Mouse (Mus musculus) embryonic facial prominence, embryonic 13.5 days (tissue): ENCODE measurements around the gene Gpr180. TPM values are rescaled to one million over a fixed set of nuclear protein-coding genes. Genes with fewer than 3 reads are reported as not detected.

Source experiments
- ATAC-seq: fragments of 200-750 bp; cut with Nextera tagmentation; 2 replicates; pipeline ENCODE4 v1.8.0; 2017; ENCODE audit warnings: low read depth; ENCODE audit not compliant: insufficient number of reproducible peaks, insufficient read depth, low FRiP score, low TSS enrichment
- H3K27ac ChIP-seq: fragments of 300-500 bp; sonication (generic); 2 replicates; pipeline ENCODE4 v1.5.1; 2015; ENCODE audit warnings: moderate library complexity, mild to moderate bottlenecking, inconsistent platforms
- H3K27me3 ChIP-seq: fragments of 300-500 bp; sonication (generic); 2 replicates; pipeline ENCODE4 v1.6.1; 2015; ENCODE audit warnings: mild to moderate bottlenecking, inconsistent platforms
- H3K36me3 ChIP-seq: fragments of 300-500 bp; sonication (generic); 2 replicates; pipeline ENCODE4 v1.6.1; 2015; ENCODE audit warnings: mild to moderate bottlenecking, inconsistent platforms
- H3K4me1 ChIP-seq: fragments of 300-500 bp; sonication (generic); 2 replicates; pipeline ENCODE4 v1.6.1; 2015; ENCODE audit warnings: inconsistent platforms
- H3K4me2 ChIP-seq: fragments of 300-500 bp; sonication (generic); 2 replicates; pipeline ENCODE4 v1.6.1; 2015; ENCODE audit warnings: moderate library complexity, mild to moderate bottlenecking, inconsistent platforms
- H3K4me3 ChIP-seq: fragments of 300-500 bp; sonication (generic); 2 replicates; pipeline ENCODE4 v1.5.1; 2015; ENCODE audit warnings: mild to moderate bottlenecking, inconsistent platforms
- H3K9ac ChIP-seq: fragments of 300-500 bp; sonication (generic); 2 replicates; pipeline ENCODE4 v1.6.1; 2015; ENCODE audit warnings: mild to moderate bottlenecking, inconsistent platforms
- H3K9me3 ChIP-seq: fragments of 300-500 bp; sonication (generic); 2 replicates; pipeline ENCODE4 v1.6.1; 2016; ENCODE audit warnings: inconsistent platforms
- WGBS: fragments of 180-500 bp; shearing (Covaris S2); methylation state at CpG from one replicate; pipeline ENCODE4 v1.1.7; 2015; ENCODE audit warnings: mixed read lengths; 5-methylcytosine and 5-hydroxymethylcytosine counted together
- polyA plus RNA-seq: library from polyadenylated mRNA; unstranded; fragments of >200 nt; fragmentation: Nextera tagmentation; extraction: Ambion mirVana; gene quantifications from 2 replicates; pipeline ENCODE4 v1.2.1, GENCODE M21; 2015

Gpr180 gene
- polyA plus RNA-seq, 1 experiment from 2014 or later, result 63.7 TPM

DNA sequence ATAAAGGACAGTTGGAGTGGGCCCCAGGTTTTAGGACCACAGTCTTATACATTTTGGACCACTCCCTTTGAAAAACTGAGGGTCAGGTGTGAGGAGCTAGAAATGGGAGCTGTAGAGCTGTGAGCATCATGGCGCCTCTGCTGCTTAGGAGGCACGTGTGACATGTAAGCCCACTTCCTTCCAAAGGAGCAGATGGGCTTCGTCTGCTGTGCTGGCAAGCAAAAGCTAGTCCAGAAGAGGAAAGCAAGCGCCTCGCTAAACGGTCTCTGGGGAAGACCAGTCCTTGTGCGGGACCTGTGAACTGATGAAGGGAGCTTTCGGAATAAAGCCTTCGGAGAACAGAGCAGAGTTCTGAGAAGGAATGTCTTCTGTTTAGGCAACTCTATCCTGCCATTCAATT, 54.5 kb downstream of the Gpr180 start:
- WGBS, result 89% methylated on average over 9 of the region's 9 CpGs
- Histone ChIP-seq H3K9ac (no peak overlapping the region), H3K4me3 (no peak overlapping the region), H3K36me3 (no peaks in the 10 kb centered on the region), H3K27me3 (peaks cover 44% of the 10 kb centered on the region), H3K27ac (no peak overlapping the region), H3K9me3 (no peaks in the 10 kb centered on the region), H3K4me2 (no peak overlapping the region), H3K4me1 (0 out of 2 replicates have a peak, but pooled peaks cover 2% of the 10 kb centered on the region)
- ATAC-seq, result no peak

GRCm38 (mm10) chr14:118193001-118193628, 56.2 kb downstream of the Gpr180 start:
- Histone ChIP-seq H3K27ac (no peak overlapping the region), H3K36me3 (no peaks in the 10 kb centered on the region), H3K9me3 (no peaks in the 10 kb centered on the region), H3K27me3 (peaks cover 57% of the 10 kb centered on the region), H3K9ac (no peak overlapping the region), H3K4me1 (0 out of 2 replicates have a peak, but pooled peaks cover 2% of the 10 kb centered on the region), H3K4me2 (no peak overlapping the region), H3K4me3 (no peak overlapping the region)
- ATAC-seq, result no peak
- WGBS, result 38% methylated on average over 10 of the region's 10 CpGs

- 36% methylated on average over 10 of the region's 10 CpGs for WGBS
- Histone ChIP-seq H3K27me3 (peaks cover 57% of the 10 kb centered on the region), H3K4me1 (0 out of 2 replicates have a peak, but pooled peaks cover 2% of the 10 kb centered on the region), H3K9ac (no peak overlapping the region), H3K27ac (no peak overlapping the region), H3K4me2 (no peak overlapping the region), H3K9me3 (no peaks in the 10 kb centered on the region), H3K36me3 (no peaks in the 10 kb centered on the region), H3K4me3 (no peak overlapping the region)
- ATAC-seq, result no peak
Observed at GRCm38 (mm10) chr14:118193663-118194062, 56.7 kb downstream of the Gpr180 start.

GRCm38 (mm10) chr14:118194219-118194914, 57.4 kb downstream of the Gpr180 start:
- Histone ChIP-seq H3K27ac (no peak overlapping the region), H3K4me1 (0 out of 2 replicates have a peak, but pooled peaks cover 2% of the 10 kb centered on the region), H3K27me3 (peaks cover 57% of the 10 kb centered on the region), H3K9ac (no peak overlapping the region), H3K36me3 (no peaks in the 10 kb centered on the region), H3K9me3 (no peaks in the 10 kb centered on the region), H3K4me3 (no peak overlapping the region), H3K4me2 (no peak overlapping the region)
- ATAC-seq, result no peak
- 63% methylated on average over 13 of the region's 13 CpGs for WGBS

DNA sequence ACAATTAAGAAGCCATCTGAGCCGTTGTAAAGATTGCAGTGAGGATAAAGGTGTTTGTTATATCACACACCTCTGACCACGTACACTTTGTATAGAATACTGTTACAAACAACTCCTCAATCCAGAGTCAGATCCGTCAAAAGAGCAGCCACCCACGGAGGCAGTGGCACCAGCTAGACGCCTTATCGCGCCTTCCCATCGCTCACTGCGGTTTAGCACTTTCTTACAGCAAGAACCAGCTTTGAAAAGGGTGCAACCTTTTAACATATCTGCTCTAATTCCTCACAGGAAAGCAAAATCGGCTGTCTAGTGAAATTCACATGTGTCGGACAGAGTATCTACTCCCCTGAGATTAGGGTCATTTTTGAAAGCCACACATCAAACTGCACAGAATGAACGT, 60.1 kb downstream of the Gpr180 start:
- WGBS, result 71% methylated on average over 12 of the region's 12 CpGs
- no peak overlapping the region for H3K4me3 ChIP-seq
- H3K4me2 ChIP-seq, result no peak overlapping the region
- ATAC-seq, result no peak
- H3K27ac ChIP-seq, result no peak overlapping the region
- no peak overlapping the region for H3K9ac ChIP-seq
- no peaks in the 10 kb centered on the region for H3K9me3 ChIP-seq
- H3K27me3 ChIP-seq, result peaks cover 50% of the 10 kb centered on the region
- H3K36me3 ChIP-seq, result no peaks in the 10 kb centered on the region
- H3K4me1 ChIP-seq, result 0 out of 2 replicates have a peak, but pooled peaks cover 2% of the 10 kb centered on the region

DNA sequence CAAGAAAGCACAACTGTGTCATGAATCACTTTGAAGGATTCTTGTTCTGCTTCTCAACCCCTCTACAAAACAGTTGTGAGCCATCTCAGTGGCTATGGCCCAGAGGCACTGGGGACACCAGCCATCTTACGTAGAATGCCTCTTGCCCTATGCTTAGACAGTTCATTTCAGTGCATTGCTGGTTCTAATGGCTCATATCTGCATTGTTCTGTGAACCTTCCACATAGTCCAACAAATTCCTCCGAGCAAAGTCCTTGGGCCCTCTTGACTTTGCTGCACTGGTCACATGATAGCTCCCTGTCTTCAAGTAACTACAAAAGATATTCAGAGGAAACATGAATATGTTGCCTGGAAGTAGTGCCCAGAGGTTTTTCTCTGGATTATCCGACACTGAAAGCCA, 63.8 kb downstream of the Gpr180 start:
- WGBS, result 89% methylated on average over 3 of the region's 3 CpGs
- Histone ChIP-seq H3K27me3 (peaks cover 15% of the 10 kb centered on the region), H3K9ac (no peak overlapping the region), H3K4me1 (no peaks in the 10 kb centered on the region), H3K9me3 (no peaks in the 10 kb centered on the region), H3K4me2 (no peak overlapping the region), H3K36me3 (no peaks in the 10 kb centered on the region), H3K27ac (no peak overlapping the region), H3K4me3 (no peak overlapping the region)
- no peak for ATAC-seq

DNA sequence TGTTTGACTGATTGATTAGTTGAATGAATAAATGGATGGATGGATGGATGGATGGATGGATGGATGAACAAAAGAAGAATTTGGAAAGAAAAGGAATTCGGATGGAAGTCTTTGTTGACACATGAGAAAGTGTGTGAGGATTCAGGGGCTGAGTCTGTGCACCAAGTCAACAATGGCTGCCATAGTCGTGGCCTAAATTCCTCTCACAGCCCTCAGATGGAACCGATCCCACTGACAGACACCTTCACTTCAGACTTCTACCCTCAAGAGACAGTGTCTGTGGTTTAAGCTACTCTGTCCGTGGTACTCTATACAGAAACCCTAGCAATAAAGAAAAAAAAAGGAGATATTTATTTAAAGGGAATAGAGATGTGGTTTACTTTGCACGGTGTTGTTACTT, 65.0 kb downstream of the Gpr180 start:
- WGBS, result 88% methylated on average over 5 of the region's 5 CpGs
- no peak overlapping the region for H3K4me3 ChIP-seq
- no peaks in the 10 kb centered on the region for H3K36me3 ChIP-seq
- H3K27me3 ChIP-seq, result peaks cover 11% of the 10 kb centered on the region
- H3K4me2 ChIP-seq, result no peak overlapping the region
- H3K4me1 ChIP-seq, result no peaks in the 10 kb centered on the region
- no peak overlapping the region for H3K27ac ChIP-seq
- no peaks in the 10 kb centered on the region for H3K9me3 ChIP-seq
- no peak for ATAC-seq
- H3K9ac ChIP-seq, result no peak overlapping the region

DNA sequence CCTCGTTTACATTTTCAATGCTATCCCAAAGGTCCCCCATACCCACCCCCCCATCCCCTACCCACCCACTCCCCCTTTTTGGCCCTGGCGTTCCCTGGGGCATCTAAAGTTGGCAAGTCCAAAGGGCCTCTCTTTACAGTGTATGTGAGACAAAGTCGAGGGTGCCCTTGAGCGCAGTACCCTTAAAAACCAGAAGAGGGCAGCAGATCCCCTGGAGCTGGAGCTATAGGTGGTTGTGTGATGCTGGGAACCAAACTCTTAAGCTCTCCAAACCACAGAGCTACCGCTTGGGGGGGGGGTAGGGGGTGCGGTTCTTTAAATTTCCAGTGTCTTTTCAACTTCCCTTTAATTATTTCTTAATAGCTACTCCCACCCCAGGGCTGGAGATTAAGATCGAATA, 66.1 kb downstream of the Gpr180 start:
- Histone ChIP-seq H3K4me1 (no peaks in the 10 kb centered on the region), H3K9me3 (0 out of 2 replicates have a peak, but pooled peaks cover 3% of the 10 kb centered on the region), H3K4me3 (no peak overlapping the region), H3K36me3 (no peaks in the 10 kb centered on the region), H3K4me2 (no peak overlapping the region), H3K27ac (no peak overlapping the region), H3K9ac (no peak overlapping the region), H3K27me3 (peaks cover under 1% of the 10 kb centered on the region; the same call in 1 of the 2 replicates)
- no peak for ATAC-seq
- 79% methylated on average over 7 of the region's 7 CpGs for WGBS

- no peak for ATAC-seq
Observed at GRCm38 (mm10) chr14:118207347-118207746, 70.4 kb downstream of the Gpr180 start.

GRCm38 (mm10) chr14:118209642-118210041, 72.7 kb downstream of the Gpr180 start:
- H3K4me1 ChIP-seq, result no peaks in the 10 kb centered on the region
- no peak overlapping the region for H3K4me3 ChIP-seq
- no peak overlapping the region for H3K4me2 ChIP-seq
- ATAC-seq, result no peak
- 24% methylated on average over 5 of the region's 5 CpGs for WGBS
- no peaks in the 10 kb centered on the region for H3K36me3 ChIP-seq
- H3K27ac ChIP-seq, result no peak overlapping the region
- H3K27me3 ChIP-seq, result peaks cover 11% of the 10 kb centered on the region; the same call in 1 of the 2 replicates
- no peak overlapping the region for H3K9ac ChIP-seq
- 0 out of 2 replicates have a peak, but pooled peaks cover 3% of the 10 kb centered on the region for H3K9me3 ChIP-seq

More at GRCm38 (mm10) chr14:118207347-118207746, 70.4 kb downstream of the Gpr180 start:
- no peaks in the 10 kb centered on the region for H3K4me1 ChIP-seq
- H3K27me3 ChIP-seq, result peaks cover 3% of the 10 kb centered on the region; the same call in 1 of the 2 replicates
- H3K4me2 ChIP-seq, result no peak overlapping the region
- 0 out of 2 replicates have a peak, but pooled peaks cover 3% of the 10 kb centered on the region for H3K9me3 ChIP-seq
- H3K36me3 ChIP-seq, result no peaks in the 10 kb centered on the region
- H3K27ac ChIP-seq, result no peak overlapping the region
- no peak overlapping the region for H3K9ac ChIP-seq
- WGBS, result 83% methylated on average over 3 of the region's 3 CpGs
- H3K4me3 ChIP-seq, result no peak overlapping the region

- Histone ChIP-seq H3K36me3 (no peaks in the 10 kb centered on the region), H3K4me1 (no peaks in the 10 kb centered on the region), H3K4me2 (no peak overlapping the region), H3K27ac (no peak overlapping the region), H3K9ac (no peak overlapping the region), H3K9me3 (0 out of 2 replicates have a peak, but pooled peaks cover 2% of the 10 kb centered on the region), H3K4me3 (no peak overlapping the region), H3K27me3 (peaks cover 11% of the 10 kb centered on the region; the same call in 1 of the 2 replicates)
- WGBS, result 80% methylated on average over 15 of the region's 15 CpGs
- no peak for ATAC-seq
Observed at GRCm38 (mm10) chr14:118212188-118212804, 75.3 kb downstream of the Gpr180 start.
